Mouse (Mus musculus) liver, embryonic 14.5 days (tissue): ENCODE results near the gene Zfp821. TPM values are rescaled to one million over a fixed set of nuclear protein-coding genes. Genes with fewer than 3 reads are reported as not detected.

ENCODE experiments used
- ATAC-seq: fragments of 200-750 bp; cut with Nextera tagmentation; 2 replicates; pipeline ENCODE4 v1.8.0; 2017; ENCODE audit warnings: moderate number of reproducible peaks, mild to moderate bottlenecking, moderate library complexity; ENCODE audit not compliant: insufficient read depth
- DNase-seq, 3 experiments: peaks; one replicate each; pipeline ENCODE4 v3.0.0-alpha.2; 2012 to 2013; ENCODE audit warnings: low read depth in 3 of 3, low spot score in 3 of 3
- H3K27ac ChIP-seq: fragments of 300-500 bp; sonication (generic); 2 replicates; pipeline ENCODE4 v1.5.1; 2014; ENCODE audit warnings: moderate library complexity, mild to moderate bottlenecking, control low read depth, inconsistent platforms
- H3K27me3 ChIP-seq: fragments of 300-500 bp; sonication (generic); 2 replicates; pipeline ENCODE4 v1.6.1; 2014; ENCODE audit warnings: mild to moderate bottlenecking, low read length, moderate library complexity; ENCODE audit not compliant: control insufficient read depth, insufficient read depth
- H3K36me3 ChIP-seq: fragments of 300-500 bp; sonication (generic); replicated peaks from 2 replicates; pipeline ENCODE4 v1.6.1; 2014; ENCODE audit warnings: low read depth; ENCODE audit not compliant: control insufficient read depth, insufficient read depth
- H3K4me1 ChIP-seq, 2 experiments: fragments of 200-500 bp in 1 of 2; fragments of 300-500 bp in 1 of 2; sonication (generic) in 1 of 2; replicated peaks; 2 replicates each; pipeline ENCODE4 v1.6.1; 2012 to 2014; ENCODE audit warnings: antibody characterized with exemption in 1 of 2, inconsistent platforms in 1 of 2, low read length in 1 of 2; ENCODE audit not compliant: control insufficient read depth in 2 of 2, insufficient read depth in 2 of 2
- H3K4me2 ChIP-seq: fragments of 300-500 bp; sonication (generic); 2 replicates; pipeline ENCODE4 v1.6.1; 2014; ENCODE audit warnings: low read depth, mild to moderate bottlenecking, control low read depth, moderate library complexity
- H3K4me3 ChIP-seq, 2 experiments: fragments of 200-500 bp in 1 of 2; fragments of 300-500 bp in 1 of 2; sonication (generic) in 1 of 2; 2 replicates each; pipeline ENCODE4 v1.5.1; 2012 to 2014; ENCODE audit warnings: low read depth in 2 of 2, low read length in 2 of 2, mild to moderate bottlenecking in 2 of 2, control low read depth in 1 of 2, inconsistent platforms in 1 of 2, moderate library complexity in 1 of 2; ENCODE audit not compliant: insufficient read depth in 1 of 2
- H3K9ac ChIP-seq: fragments of 300-500 bp; sonication (generic); replicated peaks from 2 replicates; pipeline ENCODE4 v1.6.1; 2014; ENCODE audit warnings: mild to moderate bottlenecking, control low read depth, moderate library complexity
- H3K9me3 ChIP-seq: fragments of 300-500 bp; sonication (generic); 2 replicates; pipeline ENCODE4 v1.6.1; 2016; ENCODE audit warnings: low read length, mixed read lengths; ENCODE audit not compliant: control insufficient read depth
- CTCF ChIP-seq: IDR thresholded peaks from 2 replicates; pipeline ENCODE4 v1.5.1; 2016; ENCODE audit warnings: antibody characterized with exemption, low read depth, control low read depth
- EP300 ChIP-seq: IDR thresholded peaks from 2 replicates; pipeline ENCODE4 v1.6.1; 2016; ENCODE audit warnings: antibody characterized with exemption, low read depth
- WGBS: fragments of 180-500 bp; shearing (Covaris S2); extraction: QIAGEN DNeasy Blood & Tissue Kit; methylation state at CpG from one replicate; pipeline ENCODE4 v1.1.7; 2014; ENCODE audit not compliant: insufficient replicate concordance; 5-methylcytosine and 5-hydroxymethylcytosine counted together
- polyA plus RNA-seq, 2 experiments: library from polyadenylated mRNA; depleted of rRNA in 1 of 2; stranded (reverse) in 1 of 2; unstranded in 1 of 2; fragments of >200 nt; fragmentation: Nextera tagmentation in 1 of 2; extraction: Ambion mirVana in 1 of 2; gene quantifications; 2 replicates each; pipeline versions ENCODE4 v1.2.1 to v1.2.3; 2012 to 2014

Zfp821 gene
- polyA plus RNA-seq, 2 experiments: 4.8 to 5.4 TPM

DNA sequence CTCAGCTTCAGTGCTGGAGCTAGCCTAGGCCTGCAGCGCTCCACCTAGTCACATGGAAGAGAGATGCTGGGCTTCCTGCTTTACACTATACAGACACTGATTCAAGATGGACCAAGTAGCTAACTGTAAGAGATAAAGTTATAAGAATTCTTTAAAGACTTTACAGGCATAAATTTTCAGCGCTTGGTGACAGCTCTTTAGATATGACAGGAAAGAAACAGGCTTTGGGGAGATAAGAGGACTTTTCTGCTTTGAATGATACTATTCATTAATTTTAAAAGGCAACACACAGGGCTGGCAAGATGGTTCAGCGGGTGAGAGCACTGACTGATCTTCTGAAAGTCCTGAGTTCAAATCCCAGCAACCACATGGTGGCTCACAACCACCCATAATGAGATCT, 6.9 kb upstream of the Zfp821 start:
- no peak for DNase-seq
- no peak for ATAC-seq

GRCm38 (mm10) chr8:109704565-109705319, 604 bp upstream of the Zfp821 start:
- DNase-seq: peak in 1 of 3 experiments; percentile 49
- Histone ChIP-seq H3K9ac (peak overlapping the region; percentile 60), H3K4me1 (peaks cover 12 to 18% of the 10 kb centered on the region in 2 experiments), H3K9me3 (no peaks in the 10 kb centered on the region), H3K4me2 (peak overlapping the region; percentile 92), H3K36me3 (peaks cover 6% of the 10 kb centered on the region), H3K27me3 (peaks cover 2% of the 10 kb centered on the region), H3K27ac (peak overlapping the region; percentile 57), H3K4me3 (peak overlapping the region; percentile 62 to 99)
- 2% methylated on average over 24 of the region's 24 CpGs for WGBS
- TF ChIP-seq EP300 (no peak), CTCF (no peak)
- ATAC-seq: peak; percentile 33

More for the DNA sequence above, 6.9 kb upstream of the Zfp821 start:
- Histone ChIP-seq H3K36me3 (no peaks in the 10 kb centered on the region), H3K4me3 (no peak overlapping the region), H3K4me1 (peaks cover 6 to 9% of the 10 kb centered on the region in 2 experiments; a peak in 3 of 4 replicates), H3K27ac (no peak overlapping the region), H3K4me2 (no peak overlapping the region), H3K27me3 (peaks cover 2% of the 10 kb centered on the region), H3K9me3 (no peaks in the 10 kb centered on the region), H3K9ac (no peak overlapping the region)
- 55% methylated on average over 3 of the region's 3 CpGs for WGBS
- TF ChIP-seq EP300 (no peak), CTCF (no peak)

DNA sequence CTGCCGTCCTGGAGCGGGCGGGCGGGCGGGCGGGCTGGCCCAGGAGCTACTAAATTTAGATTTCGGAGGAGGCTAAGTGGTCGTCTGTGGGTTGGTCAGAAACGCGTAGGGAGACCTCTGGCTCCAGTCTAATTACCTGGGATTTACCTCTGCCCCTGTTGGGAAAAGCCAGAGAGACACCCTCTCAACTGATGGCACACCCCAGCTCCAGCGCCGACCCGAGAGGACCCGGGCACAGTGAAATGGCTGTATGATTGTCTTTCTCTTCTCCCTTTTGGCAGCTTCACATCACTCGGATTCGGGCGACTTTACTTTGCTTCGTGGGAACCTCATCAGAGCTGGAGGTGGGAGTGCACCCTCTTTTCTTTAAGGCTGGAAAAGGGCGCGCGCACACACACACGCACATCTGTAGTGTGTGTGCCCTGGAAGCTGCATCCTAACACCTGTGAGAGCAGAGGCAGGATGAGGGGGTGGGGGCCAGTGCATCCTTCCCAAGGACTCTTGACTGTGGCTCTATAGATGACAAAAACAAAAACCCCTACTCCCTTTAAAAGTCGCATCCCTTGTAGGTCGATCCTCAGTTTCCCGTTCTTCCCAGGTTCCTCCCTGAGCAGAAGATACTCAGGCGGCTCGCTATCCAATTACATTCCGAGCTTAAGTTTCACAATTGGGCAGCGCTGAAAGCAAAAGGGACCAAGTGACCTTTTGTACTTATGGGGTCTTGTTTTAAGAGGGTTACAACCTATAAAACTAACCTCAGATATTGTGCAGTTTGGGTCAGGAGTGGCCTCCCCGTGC, 929 bp downstream of the Zfp821 start:
- ATAC-seq: peak; percentile 20
- TF ChIP-seq EP300 (no peak), CTCF (peak; percentile 11; the same call in 1 of the 2 replicates)
- DNase-seq: no peak

DNA sequence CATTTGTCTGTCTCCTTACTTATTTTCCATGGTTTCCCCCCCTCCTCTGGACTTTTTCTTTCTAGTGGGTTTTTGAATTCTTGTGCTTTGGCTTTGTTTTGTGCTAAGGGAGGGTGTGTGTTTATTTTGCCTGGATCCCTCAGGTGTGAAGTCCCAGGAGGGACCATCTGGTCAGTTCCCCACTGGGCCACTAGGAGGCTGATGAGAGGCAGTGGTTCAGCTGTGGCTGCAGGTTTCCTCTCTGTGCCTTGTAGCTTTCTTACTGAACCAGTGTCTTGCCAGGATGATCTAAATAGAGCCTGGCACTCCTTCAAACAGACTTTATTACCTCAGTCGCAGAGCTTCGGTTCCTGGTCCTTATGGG, 1.5 kb downstream of the Zfp821 start:
- peak overlapping the region; percentile 92 for H3K4me2 ChIP-seq
- 0 out of 2 replicates have a peak, but pooled peaks have one; percentile 19 for ATAC-seq
- H3K4me3 ChIP-seq: peak overlapping the region; percentile 64 to 99; a peak in 3 of 4 replicates
- peaks cover 17% of the 10 kb centered on the region for H3K36me3 ChIP-seq
- WGBS: 32% methylated on average over 2 of the region's 2 CpGs
- DNase-seq: peak; percentile 61 to 71 (median 62)
- H3K27me3 ChIP-seq: peaks cover 2% of the 10 kb centered on the region
- no peak overlapping the region; the same call in 1 of the 2 replicates for H3K9ac ChIP-seq
- H3K4me1 ChIP-seq: peaks cover 12 to 18% of the 10 kb centered on the region in 2 experiments
- no peak for TF ChIP-seq EP300
- peak; percentile 96 for TF ChIP-seq CTCF
- H3K9me3 ChIP-seq: no peaks in the 10 kb centered on the region
- no peak overlapping the region for H3K27ac ChIP-seq

More for the DNA sequence above, 929 bp downstream of the Zfp821 start:
- Histone ChIP-seq H3K36me3 (peaks cover 16% of the 10 kb centered on the region), H3K4me1 (peaks cover 12 to 18% of the 10 kb centered on the region in 2 experiments), H3K9me3 (no peaks in the 10 kb centered on the region), H3K9ac (peak overlapping the region; percentile 99), H3K4me3 (peak overlapping the region; percentile 64 to 99), H3K27me3 (peaks cover 2% of the 10 kb centered on the region), H3K27ac (peak overlapping the region; percentile 81), H3K4me2 (peak overlapping the region; percentile 92)
- 3% methylated on average over 30 of the region's 30 CpGs for WGBS

DNA sequence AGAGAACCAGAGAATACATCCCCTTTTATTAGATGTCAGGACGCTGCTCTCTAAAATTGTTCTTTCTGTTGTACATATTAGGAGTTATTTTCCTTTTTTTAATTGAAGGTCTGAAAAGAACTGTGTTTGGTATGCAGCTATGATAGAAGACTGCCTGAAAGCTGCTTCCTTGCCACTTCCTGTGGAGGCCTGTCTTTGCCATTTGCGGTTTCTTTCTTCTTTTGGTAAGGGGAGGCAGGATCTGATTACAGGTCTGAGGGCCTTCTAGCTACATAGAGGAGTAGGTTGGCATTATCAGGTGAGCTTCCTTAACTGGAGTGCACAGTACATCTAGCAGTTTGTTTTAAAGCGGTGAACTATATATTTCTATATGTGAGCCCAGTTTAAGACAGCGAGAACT, 2.6 kb downstream of the Zfp821 start:
- Histone ChIP-seq H3K4me2 (no peak overlapping the region), H3K9me3 (no peaks in the 10 kb centered on the region), H3K27ac (no peak overlapping the region), H3K9ac (no peak overlapping the region), H3K4me3 (no peak overlapping the region), H3K36me3 (peaks cover 22% of the 10 kb centered on the region), H3K4me1 (peaks cover 12 to 18% of the 10 kb centered on the region in 2 experiments), H3K27me3 (peaks cover 2% of the 10 kb centered on the region)
- DNase-seq (no peak), ATAC-seq (no peak)
- no peak for TF ChIP-seq CTCF
- TF ChIP-seq EP300: no peak
- WGBS: 66% methylated on average over 4 of the region's 4 CpGs
